Mouse (Mus musculus) myocyte (in vitro differentiated cells): ENCODE measurements around the gene Cmas.

Source experiments
- CEBPB ChIP-seq: IDR thresholded peaks from 2 replicates; pipeline ENCODE4 v1.6.1; 2011; ENCODE audit warnings: mild to moderate bottlenecking, moderate library complexity; ENCODE audit not compliant: poor library complexity, insufficient read depth, severe bottlenecking
- POLR2AphosphoS2 ChIP-seq: IDR thresholded peaks from one replicate; pipeline ENCODE4 v1.6.1; 2011; ENCODE audit warnings: low read depth, control low read depth; ENCODE audit not compliant: insufficient read length
- TCF3 ChIP-seq: IDR thresholded peaks from one replicate; pipeline ENCODE4 v1.6.1; 2011; ENCODE audit warnings: low read depth, control low read depth; ENCODE audit not compliant: insufficient read length

GRCm38 (mm10) chr6:142708369-142708768, 48.1 kb upstream of the Cmas start:
- TF ChIP-seq POLR2AphosphoS2 (no peak), TCF3 (no peak), CEBPB (no peak)
